Mouse (Mus musculus): ENCODE data around the gene Dzip1. TPM values are rescaled to one million over a fixed set of nuclear protein-coding genes. Genes with fewer than 3 reads are reported as not detected.

Dzip1 gene
- 5.9 and 6.2 TPM in 2 replicates for polyA plus RNA-seq (2012; rRNA removed)

GRCm38 (mm10) chr14:118924673-118925615 is at the start of gene Dzip1:
Gene Dzip1, minus strand, starts transcription at chr14:118925460.
- TF ChIP-seq CTCF (IDR thresholded peaks at IDR 0.05; ENCODE audit: extremely low read depth, insufficient read depth, insufficient read length, insufficient replicate concordance) (no peak), POLR2A (IDR thresholded peaks at IDR 0.05; ENCODE audit: low read depth, low read length) (no peak)
- Histone ChIP-seq H3K27ac (ENCODE audit: insufficient read depth, low read length) (no peak within 1 kb of the TSS), H3K27me3 (ENCODE audit: control insufficient read depth, insufficient read depth, low read length) (peaks cover 13% of the 10 kb centered on the region), H3K4me3 (ENCODE audit: extremely low read depth, insufficient read depth, insufficient read length) (peak within 1 kb of the TSS; percentile 60), H3K36me3 (ENCODE audit: control insufficient read depth, insufficient read depth, low read length) (no peaks in the 10 kb centered on the region), H3K4me1 (ENCODE audit: control insufficient read depth, insufficient read depth, insufficient read length) (peaks cover 20% of the 10 kb centered on the region)
- WGBS, result 2% methylated on average over 55 of the region's 55 CpGs
- DNase-seq (ENCODE audit: low read depth in 1 of 2, low spot score in 2 of 2), result peak in 1 of 2 experiments; percentile 23

DNA sequence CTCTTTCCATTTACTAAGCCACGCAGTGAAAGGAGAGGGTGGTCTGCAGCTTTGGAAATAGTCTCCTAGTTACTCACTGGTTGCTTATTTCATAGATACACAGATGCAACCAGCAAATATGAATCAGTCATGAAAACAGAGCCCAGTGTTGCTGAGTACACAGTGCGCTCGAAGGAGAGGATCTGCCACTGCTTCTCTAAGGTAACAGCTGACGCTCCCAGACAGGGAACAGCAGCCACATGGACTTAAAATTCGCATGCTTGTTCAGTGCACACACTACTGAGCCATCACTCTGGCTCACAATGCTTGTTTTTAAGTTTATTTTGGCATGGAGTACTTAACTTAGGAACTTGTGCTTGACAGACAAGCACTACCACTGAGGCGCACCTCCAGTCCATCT is 47.0 kb upstream of the Dzip1 start:
- Histone ChIP-seq H3K4me1 (ENCODE audit: control insufficient read depth, insufficient read depth, insufficient read length) (no peaks in the 10 kb centered on the region), H3K27ac (ENCODE audit: insufficient read depth, low read length) (no peak overlapping the region), H3K27me3 (ENCODE audit: control insufficient read depth, insufficient read depth, low read length) (no peaks in the 10 kb centered on the region), H3K36me3 (ENCODE audit: control insufficient read depth, insufficient read depth, low read length) (peaks cover 57% of the 10 kb centered on the region), H3K4me3 (ENCODE audit: extremely low read depth, insufficient read depth, insufficient read length) (no peak overlapping the region)
- 95% methylated on average over 6 of the region's 6 CpGs for WGBS
- TF ChIP-seq POLR2A (IDR thresholded peaks at IDR 0.05; ENCODE audit: low read depth, low read length) (no peak), CTCF (IDR thresholded peaks at IDR 0.05; ENCODE audit: extremely low read depth, insufficient read depth, insufficient read length, insufficient replicate concordance) (no peak)
- no peak for DNase-seq (ENCODE audit: low read depth in 1 of 2, low spot score in 2 of 2)

DNA sequence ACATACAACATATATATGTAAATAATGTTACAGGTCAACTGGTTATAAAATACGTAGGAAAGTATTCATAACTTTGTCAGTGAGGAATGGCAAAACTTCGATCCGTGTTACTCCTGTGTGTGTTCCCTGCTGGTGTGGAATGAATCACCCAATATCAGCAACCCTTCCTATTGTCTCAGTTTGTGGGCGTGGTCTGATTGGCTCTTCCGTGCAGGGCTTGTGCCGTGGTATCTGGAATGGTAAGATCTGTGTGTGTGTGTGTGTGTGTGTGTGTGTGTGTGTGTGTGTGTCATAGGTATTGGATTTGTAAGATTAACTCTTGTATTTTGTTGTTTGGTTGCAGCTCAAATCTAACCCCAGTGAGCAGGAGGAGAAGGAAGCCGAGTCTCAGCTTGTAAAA is 42.4 kb upstream of the Dzip1 start:
- DNase-seq (ENCODE audit: low read depth in 1 of 2, low spot score in 2 of 2), result no peak
- Histone ChIP-seq H3K27ac (ENCODE audit: insufficient read depth, low read length) (no peak overlapping the region), H3K4me1 (ENCODE audit: control insufficient read depth, insufficient read depth, insufficient read length) (no peaks in the 10 kb centered on the region), H3K4me3 (ENCODE audit: extremely low read depth, insufficient read depth, insufficient read length) (no peak overlapping the region), H3K36me3 (ENCODE audit: control insufficient read depth, insufficient read depth, low read length) (peaks cover 32% of the 10 kb centered on the region), H3K27me3 (ENCODE audit: control insufficient read depth, insufficient read depth, low read length) (no peaks in the 10 kb centered on the region)
- WGBS, result 92% methylated on average over 7 of the region's 7 CpGs
- no peak for TF ChIP-seq CTCF (IDR thresholded peaks at IDR 0.05; ENCODE audit: extremely low read depth, insufficient read depth, insufficient read length, insufficient replicate concordance)
- no peak for TF ChIP-seq POLR2A (IDR thresholded peaks at IDR 0.05; ENCODE audit: low read depth, low read length)

DNA sequence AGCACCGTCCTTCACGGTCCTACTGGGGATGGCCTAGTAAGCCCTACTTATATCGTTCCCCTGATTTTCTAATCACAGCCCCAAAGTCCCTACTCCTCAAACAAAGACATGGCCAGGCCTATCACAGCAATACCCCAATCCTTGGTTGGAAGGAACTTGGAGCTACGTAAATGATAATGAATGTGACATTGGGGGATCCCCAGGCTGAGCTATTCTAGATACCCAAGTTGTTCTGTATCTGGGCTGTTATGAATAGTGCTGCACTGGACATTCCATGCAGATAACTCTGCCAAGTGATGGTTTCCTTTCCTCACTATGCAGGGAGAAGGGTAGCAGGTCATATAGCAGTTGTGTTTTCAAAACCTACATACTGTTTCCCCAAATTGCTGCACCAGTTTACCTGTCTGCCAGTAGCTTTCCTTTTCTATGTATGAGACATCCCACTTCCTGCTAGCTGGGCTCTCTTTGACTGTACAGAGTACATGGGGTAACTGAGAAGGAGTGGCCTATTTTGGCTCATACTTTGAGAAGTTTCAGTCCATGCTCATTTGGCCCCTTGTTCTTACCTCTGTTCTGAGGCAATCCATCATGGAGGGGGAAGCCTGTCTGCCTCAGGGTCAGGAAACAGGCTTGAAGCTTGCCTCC is 40.2 kb upstream of the Dzip1 start:
- Histone ChIP-seq H3K27ac (ENCODE audit: insufficient read depth, low read length) (no peak overlapping the region), H3K4me3 (ENCODE audit: extremely low read depth, insufficient read depth, insufficient read length) (no peak overlapping the region), H3K27me3 (ENCODE audit: control insufficient read depth, insufficient read depth, low read length) (no peaks in the 10 kb centered on the region), H3K36me3 (ENCODE audit: control insufficient read depth, insufficient read depth, low read length) (peaks cover 23% of the 10 kb centered on the region), H3K4me1 (ENCODE audit: control insufficient read depth, insufficient read depth, insufficient read length) (no peaks in the 10 kb centered on the region)
- TF ChIP-seq POLR2A (IDR thresholded peaks at IDR 0.05; ENCODE audit: low read depth, low read length) (no peak), CTCF (IDR thresholded peaks at IDR 0.05; ENCODE audit: extremely low read depth, insufficient read depth, insufficient read length, insufficient replicate concordance) (no peak)
- DNase-seq (ENCODE audit: low read depth in 1 of 2, low spot score in 2 of 2), result no peak
- 94% methylated on average over 4 of the region's 4 CpGs for WGBS

DNA sequence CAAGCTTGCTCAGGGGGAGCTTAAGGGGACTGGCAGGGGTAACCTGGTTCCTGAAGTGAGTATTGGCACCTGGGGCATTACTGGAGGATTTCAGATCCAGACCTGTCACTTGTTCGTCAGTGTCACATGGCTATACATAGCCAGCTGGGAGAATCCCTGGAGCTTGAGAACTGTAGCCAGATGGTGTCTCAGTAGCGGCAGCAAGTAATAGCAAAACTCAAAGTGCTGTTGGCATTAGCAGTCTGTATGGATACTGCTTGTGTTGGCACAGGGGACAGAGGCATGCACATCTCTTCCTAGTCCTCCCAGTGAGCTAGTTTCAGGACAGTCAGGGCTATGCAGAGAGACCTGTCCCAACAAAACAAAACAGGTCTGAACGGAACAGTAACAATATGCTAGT is 32.8 kb upstream of the Dzip1 start:
- no peaks in the 10 kb centered on the region for H3K4me1 ChIP-seq (ENCODE audit: control insufficient read depth, insufficient read depth, insufficient read length)
- WGBS, result 96% methylated on average over 3 of the region's 3 CpGs
- H3K4me3 ChIP-seq (ENCODE audit: extremely low read depth, insufficient read depth, insufficient read length), result no peak overlapping the region
- peaks cover 39% of the 10 kb centered on the region for H3K36me3 ChIP-seq (ENCODE audit: control insufficient read depth, insufficient read depth, low read length)
- H3K27ac ChIP-seq (ENCODE audit: insufficient read depth, low read length), result no peak overlapping the region
- TF ChIP-seq POLR2A (IDR thresholded peaks at IDR 0.05; ENCODE audit: low read depth, low read length), result no peak
- TF ChIP-seq CTCF (IDR thresholded peaks at IDR 0.05; ENCODE audit: extremely low read depth, insufficient read depth, insufficient read length, insufficient replicate concordance), result no peak
- no peaks in the 10 kb centered on the region for H3K27me3 ChIP-seq (ENCODE audit: control insufficient read depth, insufficient read depth, low read length)
- no peak for DNase-seq (ENCODE audit: low read depth in 1 of 2, low spot score in 2 of 2)

DNA sequence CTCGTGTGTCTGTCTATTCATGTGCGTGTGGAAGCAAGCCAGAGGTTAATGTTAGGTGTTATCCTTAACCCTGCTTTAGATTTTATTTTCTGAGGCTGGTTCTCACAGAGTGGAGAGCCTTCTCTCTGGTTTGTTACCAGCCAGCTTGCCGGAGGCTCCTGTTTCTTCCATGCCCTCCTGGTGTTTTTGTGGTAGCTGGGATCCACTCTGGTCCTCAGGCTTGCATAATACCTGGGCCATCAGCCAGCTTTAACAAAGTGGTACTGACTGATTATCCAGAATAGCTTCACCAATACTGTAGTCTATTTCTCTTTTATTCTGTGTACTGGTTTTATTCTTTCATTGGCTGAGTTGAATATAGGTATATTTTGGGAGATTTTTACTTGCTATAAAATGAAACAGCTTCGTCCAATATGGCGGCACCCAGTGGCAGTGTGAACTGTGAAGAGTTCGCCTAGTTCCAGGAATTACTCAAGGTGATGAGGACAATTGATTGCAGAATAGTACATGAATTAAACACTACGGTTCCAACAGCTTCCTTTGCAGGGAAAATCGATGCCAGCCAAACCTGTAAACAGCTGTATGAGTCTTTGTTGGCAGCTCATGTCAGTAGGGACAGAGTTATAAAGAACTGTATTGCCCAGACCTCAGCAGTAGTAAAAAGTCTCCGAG is 26.8 kb upstream of the Dzip1 start:
- WGBS, result 93% methylated on average over 9 of the region's 9 CpGs
- no peaks in the 10 kb centered on the region for H3K27me3 ChIP-seq (ENCODE audit: control insufficient read depth, insufficient read depth, low read length)
- H3K4me3 ChIP-seq (ENCODE audit: extremely low read depth, insufficient read depth, insufficient read length), result no peak overlapping the region
- DNase-seq (ENCODE audit: low read depth in 1 of 2, low spot score in 2 of 2), result no peak
- TF ChIP-seq CTCF (IDR thresholded peaks at IDR 0.05; ENCODE audit: extremely low read depth, insufficient read depth, insufficient read length, insufficient replicate concordance), result no peak
- TF ChIP-seq POLR2A (IDR thresholded peaks at IDR 0.05; ENCODE audit: low read depth, low read length), result no peak
- H3K27ac ChIP-seq (ENCODE audit: insufficient read depth, low read length), result no peak overlapping the region
- peaks cover 10% of the 10 kb centered on the region for H3K36me3 ChIP-seq (ENCODE audit: control insufficient read depth, insufficient read depth, low read length)
- peaks cover 6% of the 10 kb centered on the region; the same call in 1 of the 2 replicates for H3K4me1 ChIP-seq (ENCODE audit: control insufficient read depth, insufficient read depth, insufficient read length)
